Mouse (Mus musculus) kidney, embryonic 16.5 days (tissue): ENCODE measurements around the gene Stk19. TPM values are rescaled to one million over a fixed set of nuclear protein-coding genes. Genes with fewer than 3 reads are reported as not detected.

Experiments used
- ATAC-seq: fragments of 200-750 bp; cut with Nextera tagmentation; 2 replicates; pipeline ENCODE4 v1.8.0; 2017; ENCODE audit warnings: moderate TSS enrichment; ENCODE audit not compliant: low FRiP score, low TSS enrichment
- H3K27ac ChIP-seq: fragments of 300-500 bp; sonication (generic); 2 replicates; pipeline ENCODE4 v1.5.1; 2014; ENCODE audit warnings: low read length
- H3K27me3 ChIP-seq: fragments of 300-500 bp; sonication (generic); 2 replicates; pipeline ENCODE4 v1.6.1; 2014; ENCODE audit warnings: low read length, control low read depth, mixed read lengths; ENCODE audit not compliant: insufficient read depth
- H3K36me3 ChIP-seq: fragments of 300-500 bp; sonication (generic); 2 replicates; pipeline ENCODE4 v1.6.1; 2014; ENCODE audit warnings: low read length, control low read depth, mixed read lengths; ENCODE audit not compliant: insufficient read depth
- H3K4me1 ChIP-seq: fragments of 300-500 bp; sonication (generic); 2 replicates; pipeline ENCODE4 v1.6.1; 2014; ENCODE audit warnings: low read length, control low read depth, mixed read lengths; ENCODE audit not compliant: insufficient read depth
- H3K4me2 ChIP-seq: fragments of 300-500 bp; sonication (generic); replicated peaks from 2 replicates; pipeline ENCODE4 v1.6.1; 2014; ENCODE audit warnings: low read depth, low read length
- H3K4me3 ChIP-seq: fragments of 300-500 bp; sonication (generic); 2 replicates; pipeline ENCODE4 v1.5.1; 2014; ENCODE audit warnings: mild to moderate bottlenecking, low read length
- H3K9ac ChIP-seq: fragments of 300-500 bp; sonication (generic); replicated peaks from 2 replicates; pipeline ENCODE4 v1.6.1; 2014; ENCODE audit warnings: low read length
- H3K9me3 ChIP-seq: fragments of 300-500 bp; sonication (generic); 2 replicates; pipeline ENCODE4 v1.6.1; 2016; ENCODE audit warnings: low read length, control low read depth
- WGBS: fragments of 180-500 bp; shearing (Covaris S2); extraction: QIAGEN DNeasy Blood & Tissue Kit; methylation state at CpG from one replicate; pipeline ENCODE4 v1.1.7; 2014; 5-methylcytosine and 5-hydroxymethylcytosine counted together
- polyA plus RNA-seq: library from polyadenylated mRNA; unstranded; fragments of >200 nt; fragmentation: Nextera tagmentation; extraction: Ambion mirVana; gene quantifications from 2 replicates; pipeline ENCODE4 v1.2.1, GENCODE M21; 2015

Gene Stk19
- polyA plus RNA-seq, 1 experiment from 2014 or later: 31.7 TPM

DNA sequence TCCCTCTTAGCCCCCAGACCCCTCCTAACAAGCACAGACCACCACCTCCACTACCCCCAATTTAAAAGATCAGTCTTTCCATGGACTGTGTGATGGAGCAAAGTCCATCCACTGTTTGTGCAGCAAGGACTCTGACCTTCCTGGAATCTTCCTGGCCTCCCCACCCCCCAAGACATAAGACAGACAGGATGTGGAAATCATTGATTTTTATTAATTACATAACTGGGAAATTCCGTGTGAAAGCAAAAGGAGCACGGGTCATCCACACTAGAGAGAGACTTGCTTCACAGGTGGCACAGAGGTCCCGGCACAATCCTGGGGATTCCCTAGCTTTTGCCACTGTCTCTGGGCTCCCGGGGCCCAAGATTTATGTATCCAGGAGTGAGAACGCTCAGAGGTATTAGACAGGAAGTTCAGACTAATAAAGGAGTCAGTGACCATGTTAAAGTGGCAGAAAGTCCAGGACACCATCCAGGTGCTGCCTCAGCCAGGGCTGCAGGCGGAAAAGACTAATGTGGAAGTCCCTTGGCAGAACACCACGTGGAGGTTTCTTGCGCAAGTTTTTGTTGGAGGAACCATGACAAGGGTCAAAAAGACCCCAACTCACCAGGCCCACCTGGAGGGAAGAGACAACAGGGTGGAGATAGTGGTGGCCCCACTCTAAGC lies 25.8 kb upstream of the Stk19 start, which contains the start of gene Cfb:
TSS of gene Cfb (minus strand) at position 103 of the 666 bp plus-strand sequence.
- Histone ChIP-seq H3K9me3 (no peaks in the 10 kb centered on the region), H3K36me3 (peaks cover 2% of the 10 kb centered on the region; the same call in 1 of the 2 replicates), H3K27ac (no peak within 1 kb of the TSS; the same call in 1 of the 2 replicates), H3K4me1 (peaks cover 2% of the 10 kb centered on the region; the same call in 1 of the 2 replicates), H3K9ac (no peak within 1 kb of the TSS), H3K4me3 (no peak within 1 kb of the TSS), H3K4me2 (no peak within 1 kb of the TSS; the same call in 1 of the 2 replicates), H3K27me3 (no peaks in the 10 kb centered on the region)
- peak; percentile 49; the same call in 1 of the 2 replicates for ATAC-seq
- 29% methylated on average over 8 of the region's 8 CpGs for WGBS

DNA sequence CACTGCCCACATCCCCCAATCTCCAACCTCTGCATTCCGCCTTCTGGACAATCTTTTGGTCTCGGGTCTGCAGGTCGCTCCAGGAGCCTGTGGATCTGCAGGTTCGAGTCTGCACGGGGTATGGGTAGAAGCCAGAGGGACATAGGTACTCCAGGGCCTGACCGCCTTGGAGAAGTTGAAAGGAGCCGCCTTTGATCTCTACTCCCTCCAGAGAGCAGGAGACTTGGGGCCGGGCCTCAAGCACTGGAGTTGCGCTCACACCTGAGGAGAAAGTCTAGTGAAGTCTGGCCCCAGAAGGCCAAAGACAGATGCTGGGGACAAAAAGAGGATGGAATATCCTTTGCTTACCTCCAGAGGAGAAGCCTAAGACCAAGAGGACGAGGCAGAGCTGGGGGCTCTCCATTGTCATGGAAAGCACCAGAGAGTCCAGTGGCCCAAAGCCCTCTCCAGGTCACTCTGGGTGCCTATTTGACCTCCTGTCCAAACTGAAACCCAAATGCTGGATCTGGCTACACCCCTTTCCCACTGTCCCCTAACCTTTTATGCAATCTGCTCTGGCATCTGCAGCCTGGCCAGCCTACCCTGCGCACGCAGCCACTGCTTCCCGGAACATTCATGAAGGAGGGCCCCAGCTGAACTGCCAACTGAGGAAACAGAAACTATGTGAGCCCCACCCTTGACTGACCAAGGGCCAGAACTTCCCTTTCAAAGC lies 25.1 kb upstream of the Stk19 start:
- no peak overlapping the region for H3K4me3 ChIP-seq
- H3K4me2 ChIP-seq: no peak overlapping the region; the same call in 1 of the 2 replicates
- H3K27me3 ChIP-seq: no peaks in the 10 kb centered on the region
- no peak overlapping the region for H3K9ac ChIP-seq
- WGBS: 56% methylated on average over 13 of the region's 13 CpGs
- peak; percentile 31; the same call in 1 of the 2 replicates for ATAC-seq
- H3K9me3 ChIP-seq: no peaks in the 10 kb centered on the region
- peaks cover 8% of the 10 kb centered on the region; the same call in 1 of the 2 replicates for H3K36me3 ChIP-seq
- no peak overlapping the region; the same call in 1 of the 2 replicates for H3K27ac ChIP-seq
- peaks cover 2% of the 10 kb centered on the region; the same call in 1 of the 2 replicates for H3K4me1 ChIP-seq

DNA sequence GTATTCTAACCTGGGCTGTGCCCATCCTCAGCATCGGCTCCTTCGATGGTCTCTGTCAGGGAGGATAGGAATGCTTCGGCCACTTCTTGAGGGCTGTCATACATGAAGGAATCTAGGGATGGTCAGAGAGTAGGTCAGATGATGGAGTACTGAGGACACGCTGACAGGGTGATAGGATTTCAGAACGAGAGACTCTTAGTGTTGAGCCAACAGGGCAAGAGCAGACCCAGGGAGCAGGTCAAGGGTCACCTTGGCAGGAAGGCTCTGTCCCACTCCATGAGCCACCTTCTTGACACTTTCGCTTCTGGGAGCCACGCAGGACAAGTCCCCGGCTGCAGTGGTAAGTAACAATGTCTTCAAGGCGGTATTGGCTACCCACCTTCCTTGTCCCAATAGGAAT lies 23.8 kb upstream of the Stk19 start:
- Histone ChIP-seq H3K4me2 (no peak overlapping the region), H3K27ac (no peak overlapping the region), H3K9ac (no peak overlapping the region), H3K27me3 (no peaks in the 10 kb centered on the region), H3K4me3 (no peak overlapping the region), H3K36me3 (peaks cover 18% of the 10 kb centered on the region), H3K4me1 (peaks cover 2% of the 10 kb centered on the region; the same call in 1 of the 2 replicates), H3K9me3 (no peaks in the 10 kb centered on the region)
- ATAC-seq: no peak
- WGBS: 81% methylated on average over 9 of the region's 9 CpGs

DNA sequence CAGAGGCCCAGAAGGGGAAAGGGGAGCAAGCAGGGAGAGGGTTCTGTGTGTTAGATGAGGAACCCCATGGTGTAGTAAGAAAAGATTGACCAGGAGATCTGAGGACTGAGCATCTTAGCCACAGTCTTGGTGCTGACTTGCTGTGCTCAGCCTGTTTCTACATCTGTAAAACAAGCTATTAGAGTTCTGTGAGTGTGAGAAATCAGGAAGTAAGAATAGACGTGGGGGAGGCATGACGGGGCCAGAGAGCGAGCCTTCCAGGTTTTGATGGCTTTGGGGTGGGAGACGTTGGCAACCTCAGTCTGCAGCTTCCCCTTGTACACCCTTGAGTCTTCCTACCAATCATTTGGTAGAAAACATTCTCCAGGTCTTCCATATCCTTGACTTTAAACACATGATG lies 21.9 kb upstream of the Stk19 start:
- no peak for ATAC-seq
- no peaks in the 10 kb centered on the region for H3K9me3 ChIP-seq
- H3K27ac ChIP-seq: no peak overlapping the region
- no peak overlapping the region for H3K4me3 ChIP-seq
- peaks cover 34% of the 10 kb centered on the region for H3K36me3 ChIP-seq
- H3K9ac ChIP-seq: no peak overlapping the region
- 70% methylated on average over 4 of the region's 4 CpGs for WGBS
- H3K4me1 ChIP-seq: peaks cover 2% of the 10 kb centered on the region; the same call in 1 of the 2 replicates
- H3K27me3 ChIP-seq: no peaks in the 10 kb centered on the region
- H3K4me2 ChIP-seq: no peak overlapping the region

DNA sequence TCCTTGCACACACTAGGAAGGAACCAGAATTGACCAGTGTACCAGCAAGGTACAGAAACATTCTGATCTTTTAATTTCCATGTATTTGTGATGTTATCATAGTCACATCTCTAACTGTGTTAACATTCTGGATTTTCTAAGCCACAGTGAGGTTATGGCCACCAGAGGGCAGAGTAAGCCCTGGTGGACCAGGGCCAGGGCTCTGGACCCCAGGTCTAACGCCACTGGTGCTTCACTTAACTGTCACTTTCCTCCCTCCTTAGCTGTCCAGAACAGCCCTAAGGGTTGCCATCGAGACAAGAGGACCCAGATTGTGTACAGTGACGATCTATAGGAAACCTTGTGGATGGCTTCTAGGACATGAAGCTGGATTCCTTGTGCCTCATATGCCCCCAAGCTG lies 19.1 kb upstream of the Stk19 start:
- ATAC-seq: peak; percentile 65; the same call in 1 of the 2 replicates
- Histone ChIP-seq H3K9me3 (no peaks in the 10 kb centered on the region), H3K27ac (no peak overlapping the region), H3K36me3 (peaks cover 45% of the 10 kb centered on the region), H3K27me3 (no peaks in the 10 kb centered on the region), H3K4me1 (peaks cover 9% of the 10 kb centered on the region), H3K4me2 (no peak overlapping the region), H3K9ac (no peak overlapping the region), H3K4me3 (no peak overlapping the region)
- 39% methylated on average over 3 of the region's 3 CpGs for WGBS

DNA sequence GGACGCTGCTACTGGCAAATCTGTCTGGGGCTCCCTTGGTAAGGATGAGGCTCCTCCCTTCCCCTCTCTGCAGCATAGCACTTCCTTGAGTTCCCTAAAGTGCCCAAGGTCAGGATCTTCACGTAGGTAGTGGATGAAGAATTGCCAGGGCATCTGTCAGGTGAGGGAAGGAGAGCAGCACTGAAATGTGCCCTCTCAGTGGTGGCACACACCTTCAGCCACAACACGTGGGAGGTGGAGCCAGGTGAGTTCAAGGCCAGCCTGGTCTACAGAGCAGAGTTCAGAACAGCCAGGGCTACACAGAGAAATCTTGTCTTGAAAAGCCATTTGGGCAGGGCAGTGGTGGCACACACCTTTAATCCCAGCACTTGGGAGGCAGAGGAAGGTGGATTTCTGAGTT lies 18.0 kb upstream of the Stk19 start:
- H3K27ac ChIP-seq: no peak overlapping the region
- H3K9ac ChIP-seq: no peak overlapping the region
- ATAC-seq: no peak
- H3K36me3 ChIP-seq: peaks cover 45% of the 10 kb centered on the region
- no peak overlapping the region for H3K4me2 ChIP-seq
- peaks cover 9% of the 10 kb centered on the region for H3K4me1 ChIP-seq
- H3K9me3 ChIP-seq: no peaks in the 10 kb centered on the region
- WGBS: 81% methylated on average over 3 of the region's 3 CpGs
- no peaks in the 10 kb centered on the region for H3K27me3 ChIP-seq
- no peak overlapping the region for H3K4me3 ChIP-seq

DNA sequence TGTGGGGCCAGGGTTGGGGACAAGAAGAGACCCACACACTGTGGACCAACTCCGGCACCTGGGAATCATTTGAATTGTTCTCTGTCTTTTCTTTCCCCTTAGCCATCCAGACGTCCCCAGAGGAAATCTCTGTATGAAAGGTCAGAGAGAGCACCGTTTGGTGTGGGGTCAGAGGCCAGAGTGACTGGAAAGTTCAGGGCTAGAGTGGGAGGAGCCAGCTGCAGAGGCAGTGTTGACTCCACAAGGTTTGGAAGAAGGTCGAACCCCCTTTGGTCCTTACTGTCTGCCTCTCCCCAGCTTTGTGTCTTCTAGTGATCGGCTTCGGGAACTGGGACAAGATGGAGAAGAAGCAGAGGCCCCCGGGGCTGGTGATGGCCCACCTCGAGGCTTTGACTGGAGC lies 16.8 kb upstream of the Stk19 start:
- WGBS: 70% methylated on average over 8 of the region's 8 CpGs

DNA sequence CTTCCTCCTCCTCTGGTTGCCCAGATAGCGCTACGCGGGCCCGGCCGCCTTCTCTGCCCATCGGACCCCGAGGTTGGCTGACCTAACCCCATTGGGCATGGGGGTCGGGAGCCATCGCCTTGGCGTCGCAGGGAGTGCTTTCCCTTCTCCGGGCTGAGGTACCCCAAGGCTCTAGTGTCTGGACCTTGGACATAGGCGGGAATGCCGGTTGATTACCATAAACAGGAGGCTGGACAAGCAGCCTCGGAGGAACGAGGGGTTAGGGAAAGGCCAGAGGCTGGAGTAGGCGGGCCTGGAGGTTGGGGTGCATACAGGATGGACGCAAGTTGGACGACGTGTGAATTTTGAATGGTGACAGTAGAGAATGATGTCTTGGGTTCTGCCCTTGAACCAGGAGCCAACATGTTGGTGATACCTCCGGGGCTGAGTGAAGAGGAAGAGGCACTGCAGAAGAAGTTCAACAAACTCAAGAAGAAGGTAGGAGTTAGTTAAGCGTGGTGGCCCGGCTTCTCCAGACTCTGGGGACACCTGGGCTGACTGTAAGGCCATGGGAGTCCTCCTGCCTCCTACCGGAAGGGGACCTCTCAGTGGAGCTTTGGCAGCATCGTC lies 13.9 kb upstream of the Stk19 start:
- Histone ChIP-seq H3K27me3 (no peaks in the 10 kb centered on the region), H3K4me3 (peak overlapping the region; percentile 77), H3K9ac (peak overlapping the region; percentile 82), H3K4me2 (peak overlapping the region; percentile 76), H3K4me1 (peaks cover 16% of the 10 kb centered on the region), H3K9me3 (no peaks in the 10 kb centered on the region), H3K36me3 (peaks cover 52% of the 10 kb centered on the region), H3K27ac (peak overlapping the region; percentile 54)
- under 1% methylated on average over 25 of the region's 25 CpGs for WGBS
- peak; percentile 55 for ATAC-seq

More for the DNA sequence above, 16.8 kb upstream of the Stk19 start:
- no peak overlapping the region for H3K9ac ChIP-seq
- H3K9me3 ChIP-seq: no peaks in the 10 kb centered on the region
- H3K27ac ChIP-seq: no peak overlapping the region
- no peak overlapping the region for H3K4me2 ChIP-seq
- no peaks in the 10 kb centered on the region for H3K27me3 ChIP-seq
- no peak overlapping the region for H3K4me3 ChIP-seq
- ATAC-seq: no peak
- peaks cover 16% of the 10 kb centered on the region for H3K4me1 ChIP-seq
- peaks cover 45% of the 10 kb centered on the region for H3K36me3 ChIP-seq

DNA sequence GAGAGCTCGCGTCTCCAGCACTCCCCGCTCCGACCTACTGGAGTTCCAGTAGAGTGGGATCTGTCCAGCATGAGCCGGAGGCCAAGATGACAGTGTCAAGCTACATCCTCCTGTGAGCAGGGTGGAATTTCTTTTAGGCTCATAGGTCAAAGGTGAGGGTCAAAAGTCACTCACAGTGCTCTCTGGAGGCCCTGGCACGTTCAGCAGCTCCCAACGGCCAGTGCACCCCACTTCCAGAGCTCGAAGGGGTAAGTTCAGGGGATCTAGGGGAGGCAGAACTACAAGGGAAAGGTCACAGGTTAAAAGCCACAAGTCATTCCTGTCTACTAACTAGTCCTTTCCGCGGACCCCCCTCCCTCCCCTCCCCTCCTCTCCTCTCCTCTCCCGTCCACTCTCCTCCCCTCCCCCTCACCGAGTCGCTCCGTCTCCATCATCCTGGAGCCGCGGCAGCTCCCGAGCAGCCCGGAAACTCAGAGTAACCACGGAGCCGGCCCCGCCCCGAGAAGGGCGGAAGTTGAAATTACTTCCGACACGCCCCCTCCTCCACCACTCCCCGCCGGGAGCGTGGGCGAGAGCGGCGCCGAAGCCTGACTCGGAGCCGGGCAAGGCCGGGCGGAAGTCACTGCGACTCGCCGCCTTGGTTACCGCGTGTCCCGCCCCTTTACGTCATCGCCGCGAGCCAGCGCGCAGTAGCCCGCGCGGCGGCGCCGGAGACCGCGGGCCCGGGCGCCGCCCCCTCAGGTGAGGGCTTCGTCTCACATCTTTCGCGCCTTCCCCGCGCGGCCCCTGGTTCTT lies 13.2 kb upstream of the Stk19 start, which contains the start of the genes Skiv2l and Nelfe:
TSS of gene Skiv2l (minus strand) at position 489 of the 795 bp plus-strand sequence.
TSS of gene Nelfe (plus strand) at position 670 of the 795 bp plus-strand sequence.
- H3K27ac ChIP-seq: peak within 1 kb of the TSS; percentile 54
- H3K4me3 ChIP-seq: peak within 1 kb of the TSS; percentile 77
- H3K4me1 ChIP-seq: peaks cover 16% of the 10 kb centered on the region
- no peaks in the 10 kb centered on the region for H3K27me3 ChIP-seq
- peak; percentile 97 for ATAC-seq
- peak within 1 kb of the TSS; percentile 89 for H3K4me2 ChIP-seq
- H3K36me3 ChIP-seq: peaks cover 53% of the 10 kb centered on the region
- H3K9me3 ChIP-seq: no peaks in the 10 kb centered on the region
- peak within 1 kb of the TSS; percentile 82 for H3K9ac ChIP-seq
- WGBS: under 1% methylated on average over 61 of the region's 65 CpGs
